Mouse (Mus musculus) forebrain, embryonic 11.5 days (tissue): ENCODE results near the gene Nlrp4c. TPM values are rescaled to one million over a fixed set of nuclear protein-coding genes. Genes with fewer than 3 reads are reported as not detected.

Source experiments
- ATAC-seq: fragments of 200-750 bp; cut with Nextera tagmentation; replicated peaks from 2 replicates; pipeline ENCODE4 v1.8.0; 2017; ENCODE audit warnings: moderate TSS enrichment; ENCODE audit not compliant: low FRiP score
- DNase-seq: peaks from one replicate; pipeline ENCODE4 v3.0.0-alpha.2; 2017; ENCODE audit warnings: low spot score
- H3K27ac ChIP-seq: fragments of 300-500 bp; sonication (generic); 2 replicates; pipeline ENCODE4 v1.5.1; 2014; ENCODE audit warnings: low read depth, low read length
- H3K27me3 ChIP-seq: fragments of 300-500 bp; sonication (generic); 2 replicates; pipeline ENCODE4 v1.6.1; 2014; ENCODE audit warnings: mild to moderate bottlenecking, low read length, mixed read lengths; ENCODE audit not compliant: control insufficient read depth, insufficient read depth
- H3K36me3 ChIP-seq: fragments of 300-500 bp; sonication (generic); 2 replicates; pipeline ENCODE4 v1.6.1; 2014; ENCODE audit warnings: mild to moderate bottlenecking, low read length, moderate library complexity, mixed read lengths; ENCODE audit not compliant: control insufficient read depth, insufficient read depth
- H3K4me1 ChIP-seq: fragments of 300-500 bp; sonication (generic); replicated peaks from 2 replicates; pipeline ENCODE4 v1.6.1; 2014; ENCODE audit warnings: low read length, mixed read lengths; ENCODE audit not compliant: control insufficient read depth, insufficient read depth
- H3K4me2 ChIP-seq: fragments of 300-500 bp; sonication (generic); 2 replicates; pipeline ENCODE4 v1.6.1; 2014; ENCODE audit warnings: low read depth, mild to moderate bottlenecking, low read length, moderate library complexity, mixed read lengths; ENCODE audit not compliant: severe bottlenecking
- H3K4me3 ChIP-seq: fragments of 300-500 bp; sonication (generic); 2 replicates; pipeline ENCODE4 v1.5.1; 2014; ENCODE audit warnings: low read depth, low read length
- H3K9ac ChIP-seq: fragments of 300-500 bp; sonication (generic); 2 replicates; pipeline ENCODE4 v1.6.1; 2014; ENCODE audit warnings: low read length
- H3K9me3 ChIP-seq: fragments of 300-500 bp; sonication (generic); 2 replicates; pipeline ENCODE4 v1.6.1; 2016; ENCODE audit warnings: low read length, mixed read lengths; ENCODE audit not compliant: control insufficient read depth
- WGBS: fragments of 180-500 bp; shearing (Covaris S2); extraction: QIAGEN DNeasy Blood & Tissue Kit; methylation state at CpG from one replicate; pipeline ENCODE4 v1.1.7; 2014; 5-methylcytosine and 5-hydroxymethylcytosine counted together
- polyA plus RNA-seq: library from polyadenylated mRNA; unstranded; fragments of >200 nt; fragmentation: Nextera tagmentation; extraction: Ambion mirVana; gene quantifications from 2 replicates; pipeline ENCODE4 v1.2.1, GENCODE M21; 2014

Nlrp4c gene
- polyA plus RNA-seq, 1 experiment from 2014 or later = not detected

GRCm38 (mm10) chr7:6153131-6153530 lies 108.2 kb downstream of the Nlrp4c start:
- H3K9ac ChIP-seq = no peak overlapping the region
- no peak overlapping the region for H3K4me2 ChIP-seq
- no peak overlapping the region for H3K4me3 ChIP-seq
- no peaks in the 10 kb centered on the region for H3K27me3 ChIP-seq
- H3K27ac ChIP-seq = no peak overlapping the region
- ATAC-seq (no peak), DNase-seq (no peak)
- peaks cover 4% of the 10 kb centered on the region; the same call in 1 of the 2 replicates for H3K4me1 ChIP-seq
- WGBS = 91% methylated on average over 3 of the region's 3 CpGs
- H3K36me3 ChIP-seq = no peaks in the 10 kb centered on the region
- H3K9me3 ChIP-seq = no peaks in the 10 kb centered on the region; the same call in 1 of the 2 replicates

GRCm38 (mm10) chr7:6154164-6154563 lies 109.2 kb downstream of the Nlrp4c start:
- H3K9me3 ChIP-seq = no peaks in the 10 kb centered on the region; the same call in 1 of the 2 replicates
- DNase-seq = no peak
- WGBS = 89% methylated on average over 5 of the region's 5 CpGs
- H3K4me2 ChIP-seq = peak overlapping the region; percentile 73; the same call in 1 of the 2 replicates
- no peaks in the 10 kb centered on the region for H3K27me3 ChIP-seq
- no peak overlapping the region for H3K27ac ChIP-seq
- H3K36me3 ChIP-seq = no peaks in the 10 kb centered on the region
- no peak for ATAC-seq
- H3K9ac ChIP-seq = peak overlapping the region; percentile 92; the same call in 1 of the 2 replicates
- peaks cover 4% of the 10 kb centered on the region; the same call in 1 of the 2 replicates for H3K4me1 ChIP-seq
- H3K4me3 ChIP-seq = peak overlapping the region; percentile 80

Other genes starting within 250 kb of the Nlrp4c start
- not detected in 2 replicates for gene Vmn1r63, start 239.7 kb upstream of the Nlrp4c start, polyA plus RNA-seq
- gene Vmn1r64, start 160.6 kb upstream of the Nlrp4c start, polyA plus RNA-seq = not detected in 2 replicates
- gene Vmn1r65, start 34.2 kb upstream of the Nlrp4c start, polyA plus RNA-seq = not detected in 2 replicates
- 11.2 and 12.3 TPM in 2 replicates for gene Zfp787, start 110.8 kb downstream of the Nlrp4c start, polyA plus RNA-seq
- gene Zfp444, start 127.1 kb downstream of the Nlrp4c start, polyA plus RNA-seq = 73.9 and 82.4 TPM in 2 replicates
- gene Galp, start 151.9 kb downstream of the Nlrp4c start, polyA plus RNA-seq = not detected in 2 replicates
- gene Zscan5b, start 177.1 kb downstream of the Nlrp4c start, polyA plus RNA-seq = not detected in 2 replicates
- not detected in 2 replicates for gene Epp13, start 207.5 kb downstream of the Nlrp4c start, polyA plus RNA-seq
- 10.7 and 10.9 TPM in 2 replicates for gene Zfp667, start 241.4 kb downstream of the Nlrp4c start, polyA plus RNA-seq